Mouse (Mus musculus): Measurements from ENCODE around the gene Myo1d. TPM values are rescaled to one million over a fixed set of nuclear protein-coding genes. Genes with fewer than 3 reads are reported as not detected.

Myo1d gene
- polyA plus RNA-seq, 1 experiment from 2014 or later = 1.8 TPM

GRCm38 (mm10) chr11:80778157-80778556 is 1.7 kb downstream of the Myo1d start:
- Histone ChIP-seq H3K9ac (no peak overlapping the region), H3K4me3 (no peak overlapping the region), H3K4me2 (no peak overlapping the region), H3K9me3 (no peaks in the 10 kb centered on the region), H3K27me3 (peaks cover 15% of the 10 kb centered on the region; the same call in 1 of the 2 replicates), H3K4me1 (replicated peaks) (peaks cover 13% of the 10 kb centered on the region), H3K36me3 (no peaks in the 10 kb centered on the region), H3K27ac (replicated peaks) (no peak overlapping the region)
- no peak for ATAC-seq (ENCODE audit: low read depth)
- WGBS = 65% methylated on average over 6 of the region's 6 CpGs

DNA sequence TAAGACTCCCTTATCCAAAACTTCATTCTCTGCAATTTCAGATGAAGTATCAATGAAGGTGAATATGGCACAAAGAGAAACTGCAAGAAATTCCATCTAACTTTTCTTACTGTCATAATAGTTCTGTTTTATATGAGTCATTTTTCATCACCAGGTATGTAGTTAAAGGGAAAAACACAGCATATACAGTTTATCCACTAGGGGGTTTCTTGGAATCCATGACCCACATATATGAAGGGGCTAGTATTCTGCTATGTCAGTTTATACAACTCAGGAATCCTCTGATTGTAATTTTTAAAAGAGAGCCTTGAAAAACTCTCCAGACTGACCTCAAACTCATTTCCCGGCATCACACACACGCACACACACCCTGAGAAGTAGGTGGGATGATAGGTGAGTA is 2.1 kb downstream of the Myo1d start:
- H3K9ac ChIP-seq = no peak overlapping the region
- 88% methylated on average over 2 of the region's 2 CpGs for WGBS
- peaks cover 15% of the 10 kb centered on the region; the same call in 1 of the 2 replicates for H3K27me3 ChIP-seq
- H3K9me3 ChIP-seq = no peaks in the 10 kb centered on the region
- H3K4me1 ChIP-seq (replicated peaks) = peaks cover 13% of the 10 kb centered on the region
- no peak overlapping the region for H3K27ac ChIP-seq (replicated peaks)
- no peaks in the 10 kb centered on the region for H3K36me3 ChIP-seq
- H3K4me2 ChIP-seq = no peak overlapping the region
- no peak overlapping the region for H3K4me3 ChIP-seq
- ATAC-seq (ENCODE audit: low read depth) = no peak

- no peaks in the 10 kb centered on the region for H3K9me3 ChIP-seq
- peaks cover 19% of the 10 kb centered on the region for H3K4me1 ChIP-seq (replicated peaks)
- no peak overlapping the region for H3K4me3 ChIP-seq
- peaks cover 15% of the 10 kb centered on the region; the same call in 1 of the 2 replicates for H3K27me3 ChIP-seq
- no peaks in the 10 kb centered on the region for H3K36me3 ChIP-seq
- WGBS = 84% methylated on average over 3 of the region's 3 CpGs
- no peak overlapping the region for H3K27ac ChIP-seq (replicated peaks)
- no peak for ATAC-seq (ENCODE audit: low read depth)
- no peak overlapping the region for H3K4me2 ChIP-seq
- no peak overlapping the region for H3K9ac ChIP-seq
Measured at GRCm38 (mm10) chr11:80775535-80775934, 4.3 kb downstream of the Myo1d start.

DNA sequence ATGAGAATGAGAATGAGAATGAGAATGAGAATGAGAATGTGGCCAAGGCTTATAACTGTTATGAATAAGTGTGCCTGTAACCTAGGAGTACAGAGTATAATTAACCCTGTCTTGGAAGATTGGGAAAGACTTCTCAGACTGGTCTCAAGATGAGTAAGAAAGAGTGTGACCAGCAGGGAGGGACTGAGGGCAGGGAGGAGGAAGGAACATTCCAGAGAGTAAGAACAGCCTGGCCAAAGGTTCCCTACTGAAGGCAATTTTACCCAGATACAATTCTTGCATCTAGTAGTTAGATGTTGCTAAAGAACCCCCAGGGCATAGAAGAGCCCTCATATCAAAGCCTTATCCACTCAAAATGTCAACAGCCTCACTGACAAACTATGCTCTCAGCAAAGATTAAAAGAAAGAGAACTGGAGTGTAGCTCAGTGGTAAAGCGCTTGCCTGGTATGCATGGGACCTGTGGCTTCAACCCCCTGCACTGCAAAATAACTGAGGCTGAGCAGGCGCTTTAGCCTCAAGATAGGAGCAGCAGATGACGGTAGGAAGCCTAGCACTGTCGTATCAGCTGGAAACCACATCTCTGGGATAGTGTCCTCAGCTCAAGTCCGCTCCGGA is 7.1 kb downstream of the Myo1d start:
- no peak overlapping the region for H3K4me3 ChIP-seq
- 0 out of 2 replicates have a peak, but pooled peaks cover 10% of the 10 kb centered on the region for H3K4me1 ChIP-seq (replicated peaks)
- no peak for ATAC-seq (ENCODE audit: low read depth)
- no peak overlapping the region for H3K27ac ChIP-seq (replicated peaks)
- H3K36me3 ChIP-seq = no peaks in the 10 kb centered on the region
- no peak overlapping the region for H3K9ac ChIP-seq
- no peak overlapping the region for H3K4me2 ChIP-seq
- WGBS = 90% methylated on average over 6 of the region's 6 CpGs
- 0 out of 2 replicates have a peak, but pooled peaks cover 7% of the 10 kb centered on the region for H3K27me3 ChIP-seq
- no peaks in the 10 kb centered on the region for H3K9me3 ChIP-seq

GRCm38 (mm10) chr11:80771596-80772250 is 8.1 kb downstream of the Myo1d start:
- 65% methylated on average over 5 of the region's 5 CpGs for whole genome bisulfite sequencing
- H3K36me3 ChIP-seq = no peaks in the 10 kb centered on the region

DNA sequence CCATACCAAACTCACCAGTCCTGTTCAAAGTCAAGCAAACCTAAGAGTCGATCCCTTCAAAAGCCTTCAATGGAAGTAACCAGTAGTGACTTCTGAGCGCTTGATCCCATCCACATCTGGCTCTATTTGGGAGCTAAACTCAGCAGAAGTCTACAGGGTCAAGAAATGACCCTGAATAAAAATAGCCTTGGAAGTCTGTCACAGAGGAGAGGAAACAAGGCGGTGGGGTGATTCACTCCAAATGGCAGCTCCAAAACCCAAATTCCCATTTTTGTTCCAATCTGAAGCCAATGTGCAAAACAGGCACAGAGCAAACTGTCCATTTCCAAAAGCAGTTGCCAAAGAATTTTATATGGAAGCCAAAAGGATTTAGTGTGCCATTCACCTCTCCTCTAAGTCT is 8.6 kb downstream of the Myo1d start:
- H3K9ac ChIP-seq = no peak overlapping the region
- H3K4me1 ChIP-seq (replicated peaks) = 0 out of 2 replicates have a peak, but pooled peaks cover 10% of the 10 kb centered on the region
- 0 out of 2 replicates have a peak, but pooled peaks cover 7% of the 10 kb centered on the region for H3K27me3 ChIP-seq
- H3K4me3 ChIP-seq = no peak overlapping the region
- H3K9me3 ChIP-seq = no peaks in the 10 kb centered on the region
- 55% methylated on average over 3 of the region's 3 CpGs for WGBS
- no peak for ATAC-seq (ENCODE audit: low read depth)
- H3K36me3 ChIP-seq = no peaks in the 10 kb centered on the region
- H3K4me2 ChIP-seq = no peak overlapping the region
- no peak overlapping the region for H3K27ac ChIP-seq (replicated peaks)

More at GRCm38 (mm10) chr11:80771596-80772250, 8.1 kb downstream of the Myo1d start:
- Histone ChIP-seq H3K9ac (no peak overlapping the region), H3K9me3 (no peaks in the 10 kb centered on the region), H3K4me3 (no peak overlapping the region), H3K4me1 (replicated peaks) (0 out of 2 replicates have a peak, but pooled peaks cover 10% of the 10 kb centered on the region), H3K27ac (replicated peaks) (no peak overlapping the region), H3K4me2 (no peak overlapping the region), H3K27me3 (0 out of 2 replicates have a peak, but pooled peaks cover 7% of the 10 kb centered on the region)
- ATAC-seq (ENCODE audit: low read depth) = no peak

DNA sequence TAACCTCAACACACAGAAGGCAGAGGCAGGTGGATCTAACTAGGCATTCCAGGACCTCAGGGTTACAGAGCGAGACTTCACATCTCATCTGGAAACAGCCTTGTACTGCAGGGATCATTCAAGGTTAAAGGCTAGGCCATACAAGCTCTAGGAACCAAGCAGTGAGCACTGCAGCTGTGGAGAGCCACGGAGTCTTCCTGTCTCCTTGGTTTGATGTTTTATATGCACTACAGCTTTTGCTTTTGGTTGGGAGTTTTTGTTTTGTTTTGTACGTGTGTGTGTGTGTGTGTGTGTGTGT is 12.6 kb downstream of the Myo1d start:
- WGBS = 67% methylated on average over 3 of the region's 3 CpGs
- no peak overlapping the region for H3K4me3 ChIP-seq
- no peak for ATAC-seq (ENCODE audit: low read depth)

GRCm38 (mm10) chr11:80766472-80767319 is 13.1 kb downstream of the Myo1d start:
- no peaks in the 10 kb centered on the region for H3K36me3 ChIP-seq
- no peaks in the 10 kb centered on the region for H3K9me3 ChIP-seq
- H3K4me3 ChIP-seq = no peak overlapping the region
- no peak overlapping the region for H3K4me2 ChIP-seq
- no peak overlapping the region for H3K27ac ChIP-seq (replicated peaks)
- WGBS = 87% methylated on average over 6 of the region's 6 CpGs
- H3K4me1 ChIP-seq (replicated peaks) = 0 out of 2 replicates have a peak, but pooled peaks cover 10% of the 10 kb centered on the region
- ATAC-seq (ENCODE audit: low read depth) = no peak
- no peak overlapping the region for H3K9ac ChIP-seq
- no peaks in the 10 kb centered on the region for H3K27me3 ChIP-seq

More for the DNA sequence above, 12.6 kb downstream of the Myo1d start:
- H3K9me3 ChIP-seq = no peaks in the 10 kb centered on the region
- H3K27ac ChIP-seq (replicated peaks) = no peak overlapping the region
- no peak overlapping the region for H3K4me2 ChIP-seq
- no peak overlapping the region for H3K9ac ChIP-seq
- no peaks in the 10 kb centered on the region for H3K36me3 ChIP-seq
- H3K4me1 ChIP-seq (replicated peaks) = 0 out of 2 replicates have a peak, but pooled peaks cover 10% of the 10 kb centered on the region
- no peaks in the 10 kb centered on the region for H3K27me3 ChIP-seq

DNA sequence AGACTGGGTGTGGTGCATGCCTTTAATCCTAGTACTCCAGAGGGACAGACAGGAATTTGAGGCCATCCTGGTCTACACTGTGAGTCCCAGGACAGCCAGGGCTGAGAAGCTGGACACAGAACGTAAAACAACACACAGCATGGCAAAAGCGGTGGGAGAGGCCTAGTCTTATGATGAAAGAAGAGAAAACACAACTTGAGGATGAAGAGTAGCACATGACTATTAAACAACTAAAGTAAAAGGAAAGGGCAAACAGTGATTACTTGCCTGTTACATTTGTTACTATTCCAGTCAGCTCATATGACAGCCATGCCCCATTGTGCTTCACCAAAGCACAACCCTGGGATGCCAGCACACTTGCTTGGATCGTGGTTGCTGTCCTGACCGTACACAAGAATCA is 13.8 kb downstream of the Myo1d start:
- Histone ChIP-seq H3K27ac (replicated peaks) (no peak overlapping the region), H3K9me3 (no peaks in the 10 kb centered on the region), H3K4me3 (no peak overlapping the region), H3K36me3 (no peaks in the 10 kb centered on the region), H3K9ac (no peak overlapping the region), H3K27me3 (no peaks in the 10 kb centered on the region), H3K4me2 (no peak overlapping the region), H3K4me1 (replicated peaks) (0 out of 2 replicates have a peak, but pooled peaks cover 10% of the 10 kb centered on the region)
- 91% methylated on average over 4 of the region's 4 CpGs for WGBS
- ATAC-seq (ENCODE audit: low read depth) = no peak

- Histone ChIP-seq H3K4me3 (no peak overlapping the region), H3K36me3 (no peaks in the 10 kb centered on the region), H3K9ac (no peak overlapping the region), H3K27me3 (no peaks in the 10 kb centered on the region), H3K4me2 (no peak overlapping the region), H3K4me1 (replicated peaks) (no peaks in the 10 kb centered on the region), H3K27ac (replicated peaks) (no peak overlapping the region), H3K9me3 (no peaks in the 10 kb centered on the region)
- WGBS = 83% methylated on average over 4 of the region's 4 CpGs
- ATAC-seq (ENCODE audit: low read depth) = no peak
Measured at GRCm38 (mm10) chr11:80762066-80762465, 17.8 kb downstream of the Myo1d start.

DNA sequence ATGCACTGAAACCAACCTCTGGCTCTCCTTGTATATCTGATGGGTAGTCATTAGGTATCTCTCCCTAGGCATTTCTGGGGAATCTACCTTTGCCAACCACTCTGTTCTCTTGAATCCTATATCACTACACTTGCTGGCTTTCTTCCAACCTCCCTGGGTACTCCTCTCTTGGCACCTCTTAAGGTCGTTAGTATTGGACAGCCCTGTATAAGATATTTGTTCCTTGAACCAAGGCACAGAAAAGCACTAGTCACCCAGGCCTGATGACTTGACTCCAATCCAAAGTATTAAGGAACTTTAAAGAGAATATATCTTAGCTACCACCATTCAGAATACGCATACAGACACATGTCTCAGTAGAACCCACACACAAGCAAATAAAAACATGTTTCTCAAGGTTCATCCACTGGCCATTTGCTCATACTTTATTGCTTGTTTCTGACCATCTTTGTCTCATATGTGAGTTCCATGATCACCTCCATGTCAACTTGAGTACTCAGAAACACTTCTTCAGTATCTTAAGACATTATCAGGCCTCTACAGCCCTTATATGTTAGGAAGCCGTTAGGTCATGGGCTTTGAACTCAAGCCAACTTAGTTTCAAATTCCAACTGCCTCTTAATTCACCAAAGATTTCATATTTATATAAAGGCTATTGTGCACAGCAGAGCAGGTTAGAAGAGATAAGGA is 18.4 kb downstream of the Myo1d start:
- Histone ChIP-seq H3K36me3 (no peaks in the 10 kb centered on the region), H3K4me3 (no peak overlapping the region), H3K27ac (replicated peaks) (no peak overlapping the region), H3K9ac (no peak overlapping the region), H3K4me1 (replicated peaks) (no peaks in the 10 kb centered on the region), H3K27me3 (no peaks in the 10 kb centered on the region), H3K9me3 (no peaks in the 10 kb centered on the region), H3K4me2 (no peak overlapping the region)
- no peak for ATAC-seq (ENCODE audit: low read depth)
- WGBS = 86% methylated on average over 3 of the region's 3 CpGs

All from neural tube, embryonic 13.5 days (tissue).